Mouse (Mus musculus) large intestine, adult 2 months (tissue): ENCODE data around the gene Lsm4. TPM values are rescaled to one million over a fixed set of nuclear protein-coding genes. Genes with fewer than 3 reads are reported as not detected.

ENCODE experiments used
- DNase-seq: peaks from one replicate; pipeline ENCODE4 v3.0.0-alpha.2; 2012; ENCODE audit warnings: low read depth, low spot score
- WGBS: fragments of 180-500 bp; shearing (Covaris S2); methylation state at CpG from one replicate; pipeline ENCODE4 v1.1.7; 2018; 5-methylcytosine and 5-hydroxymethylcytosine counted together
- polyA plus RNA-seq: library from polyadenylated mRNA; depleted of rRNA; stranded (reverse); fragments of >200 nt; gene quantifications from 2 replicates; pipeline ENCODE4 v1.2.3, GENCODE M21; 2012

Lsm4 gene
- polyA plus RNA-seq, 1 experiment, result 147 TPM

- DNase-seq, result no peak
- 27% methylated on average over 4 of the region's 4 CpGs for WGBS
Observed at GRCm38 (mm10) chr8:70674716-70675115, 1.7 kb downstream of the Lsm4 start.

GRCm38 (mm10) chr8:70675336-70675735 is 2.3 kb downstream of the Lsm4 start:
- no peak for DNase-seq
- WGBS, result 86% methylated on average over 1 of the region's 1 CpGs

- 81% methylated on average over 15 of the region's 15 CpGs for WGBS
- no peak for DNase-seq
Observed at GRCm38 (mm10) chr8:70677451-70678080, 4.5 kb downstream of the Lsm4 start.

- DNase-seq, result no peak
Observed at GRCm38 (mm10) chr8:70678679-70679078, 5.6 kb downstream of the Lsm4 start.

GRCm38 (mm10) chr8:70679404-70679803 is 6.4 kb downstream of the Lsm4 start:
- no peak for DNase-seq
- WGBS, result 43% methylated on average over 4 of the region's 4 CpGs

GRCm38 (mm10) chr8:70680039-70680438 is 7.0 kb downstream of the Lsm4 start:
- no peak for DNase-seq
- WGBS, result 31% methylated on average over 3 of the region's 3 CpGs

- WGBS, result 72% methylated on average over 3 of the region's 3 CpGs
- no peak for DNase-seq
Observed at GRCm38 (mm10) chr8:70681410-70681809, 8.4 kb downstream of the Lsm4 start.

- no peak for DNase-seq
- 15% methylated on average over 19 of the region's 19 CpGs for WGBS
Observed at GRCm38 (mm10) chr8:70682193-70682592, 9.1 kb downstream of the Lsm4 start.

- DNase-seq, result no peak
- WGBS, result 67% methylated on average over 3 of the region's 3 CpGs
Observed at GRCm38 (mm10) chr8:70682692-70683091, 9.6 kb downstream of the Lsm4 start.

- DNase-seq, result no peak
- 71% methylated on average over 7 of the region's 7 CpGs for WGBS
Observed at GRCm38 (mm10) chr8:70684291-70684690, 11.2 kb downstream of the Lsm4 start.

GRCm38 (mm10) chr8:70687576-70687975 is 14.5 kb downstream of the Lsm4 start:
- 24% methylated on average over 8 of the region's 8 CpGs for WGBS
- no peak for DNase-seq

- 91% methylated on average over 3 of the region's 3 CpGs for WGBS
- DNase-seq, result no peak
Observed at GRCm38 (mm10) chr8:70688136-70688535, 15.1 kb downstream of the Lsm4 start.

- 75% methylated on average over 5 of the region's 5 CpGs for WGBS
- no peak for DNase-seq
Observed at GRCm38 (mm10) chr8:70689892-70690390, 16.9 kb downstream of the Lsm4 start.

- WGBS, result 89% methylated on average over 4 of the region's 4 CpGs
- DNase-seq, result no peak
Observed at GRCm38 (mm10) chr8:70691230-70691629, 18.2 kb downstream of the Lsm4 start.

- 9% methylated on average over 20 of the region's 20 CpGs for WGBS
- no peak for DNase-seq
Observed at GRCm38 (mm10) chr8:70691727-70692231, 18.7 kb downstream of the Lsm4 start.

GRCm38 (mm10) chr8:70693636-70694035 is 20.6 kb downstream of the Lsm4 start:
- DNase-seq, result no peak
- 62% methylated on average over 5 of the region's 5 CpGs for WGBS

- no peak for DNase-seq
- 21% methylated on average over 32 of the region's 32 CpGs for WGBS
Observed at GRCm38 (mm10) chr8:70695318-70696018, 22.4 kb downstream of the Lsm4 start.

GRCm38 (mm10) chr8:70696019-70696885 is 23.2 kb downstream of the Lsm4 start:
- no peak for DNase-seq
- WGBS, result 3% methylated on average over 31 of the region's 31 CpGs

- DNase-seq, result no peak
- 40% methylated on average over 4 of the region's 4 CpGs for WGBS
Observed at GRCm38 (mm10) chr8:70696946-70697345, 23.9 kb downstream of the Lsm4 start.
